Mouse (Mus musculus): ENCODE data around the gene Tap2. TPM values are rescaled to one million over a fixed set of nuclear protein-coding genes. Genes with fewer than 3 reads are reported as not detected.

Gene Tap2
- polyA plus RNA-seq, 1 experiment from 2014 or later, result 0.51 TPM

Other genes starting within 250 kb of the Tap2 start
- 47.1 and 47.5 TPM in 2 replicates for gene Vps52, start 247.7 kb upstream of the Tap2 start, polyA plus RNA-seq (2016; fragmentation: Nextera tagmentation; extraction: Ambion mirVana)
- 1,115 and 1,297 TPM in 2 replicates for gene Rps18, start 247.5 kb upstream of the Tap2 start, polyA plus RNA-seq (2016; fragmentation: Nextera tagmentation; extraction: Ambion mirVana)
- gene H2-K1, start 203.2 kb upstream of the Tap2 start, polyA plus RNA-seq (2016; fragmentation: Nextera tagmentation; extraction: Ambion mirVana), result 13.0 and 16.2 TPM in 2 replicates
- 14.4 and 15.8 TPM in 2 replicates for gene Ring1, start 178.8 kb upstream of the Tap2 start, polyA plus RNA-seq (2016; fragmentation: Nextera tagmentation; extraction: Ambion mirVana)
- gene H2-Ke6, start 175.5 kb upstream of the Tap2 start, polyA plus RNA-seq (2016; fragmentation: Nextera tagmentation; extraction: Ambion mirVana), result 32.4 and 36.4 TPM in 2 replicates
- gene Slc39a7, start 171.8 kb upstream of the Tap2 start, polyA plus RNA-seq (2016; fragmentation: Nextera tagmentation; extraction: Ambion mirVana), result 160 and 180 TPM in 2 replicates
- 31.4 and 40.6 TPM in 2 replicates for gene Rxrb, start 171.7 kb upstream of the Tap2 start, polyA plus RNA-seq (2016; fragmentation: Nextera tagmentation; extraction: Ambion mirVana)
- 0.38 and 1.0 TPM in 2 replicates for gene Col11a2, start 164.1 kb upstream of the Tap2 start, polyA plus RNA-seq (2016; fragmentation: Nextera tagmentation; extraction: Ambion mirVana)
- 0.62 and 0.84 TPM in 2 replicates for gene H2-Oa, start 111.2 kb upstream of the Tap2 start, polyA plus RNA-seq (2016; fragmentation: Nextera tagmentation; extraction: Ambion mirVana)
- 4.2 and 7.1 TPM in 2 replicates for gene H2-DMa, start 84.0 kb upstream of the Tap2 start, polyA plus RNA-seq (2016; fragmentation: Nextera tagmentation; extraction: Ambion mirVana)
- gene Brd2, start 80.9 kb upstream of the Tap2 start, polyA plus RNA-seq (2016; fragmentation: Nextera tagmentation; extraction: Ambion mirVana), result 77.6 and 101 TPM in 2 replicates
- 0.18 TPM in 1 of 2 replicates, not detected in the other for gene H2-DMb2, start 60.2 kb upstream of the Tap2 start, polyA plus RNA-seq (2016; fragmentation: Nextera tagmentation; extraction: Ambion mirVana)
- gene H2-DMb1, start 50.5 kb upstream of the Tap2 start, polyA plus RNA-seq (2016; fragmentation: Nextera tagmentation; extraction: Ambion mirVana), result 0.23 and 0.29 TPM in 2 replicates
- 0.84 and 1.2 TPM in 2 replicates for gene Tap1, start 16.0 kb upstream of the Tap2 start, polyA plus RNA-seq (2016; fragmentation: Nextera tagmentation; extraction: Ambion mirVana)
- 0.41 and 0.60 TPM in 2 replicates for gene Psmb9, start 15.8 kb upstream of the Tap2 start, polyA plus RNA-seq (2016; fragmentation: Nextera tagmentation; extraction: Ambion mirVana)
- gene Psmb8, start 5.8 kb upstream of the Tap2 start, polyA plus RNA-seq (2016; fragmentation: Nextera tagmentation; extraction: Ambion mirVana), result 0.86 and 0.87 TPM in 2 replicates
- not detected in 2 replicates for gene H2-Ob, start 35.4 kb downstream of the Tap2 start, polyA plus RNA-seq (2016; fragmentation: Nextera tagmentation; extraction: Ambion mirVana)
- gene H2-Ab1, start 54.2 kb downstream of the Tap2 start, polyA plus RNA-seq (2016; fragmentation: Nextera tagmentation; extraction: Ambion mirVana), result 13.2 and 14.6 TPM in 2 replicates
- 0.11 TPM in 1 of 2 replicates, not detected in the other for gene H2-Aa, start 84.3 kb downstream of the Tap2 start, polyA plus RNA-seq (2016; fragmentation: Nextera tagmentation; extraction: Ambion mirVana)
- 1.4 TPM in 2 replicates for gene H2-Eb1, start 102.3 kb downstream of the Tap2 start, polyA plus RNA-seq (2016; fragmentation: Nextera tagmentation; extraction: Ambion mirVana)
- gene H2-Eb2, start 122.1 kb downstream of the Tap2 start, polyA plus RNA-seq (2016; fragmentation: Nextera tagmentation; extraction: Ambion mirVana), result not detected in 2 replicates
- gene Btnl2, start 151.3 kb downstream of the Tap2 start, polyA plus RNA-seq (2016; fragmentation: Nextera tagmentation; extraction: Ambion mirVana), result 0.05 TPM in 1 of 2 replicates, not detected in the other
- gene Btnl1, start 173.6 kb downstream of the Tap2 start, polyA plus RNA-seq (2016; fragmentation: Nextera tagmentation; extraction: Ambion mirVana), result not detected in 2 replicates
- gene BC051142, start 195.3 kb downstream of the Tap2 start, polyA plus RNA-seq (2016; fragmentation: Nextera tagmentation; extraction: Ambion mirVana), result 0.14 and 0.15 TPM in 2 replicates

Data from heart, embryonic 10.5 days (tissue).